ENCODE assay signal across 20 mouse cellular contexts in the genomic region with DNA sequence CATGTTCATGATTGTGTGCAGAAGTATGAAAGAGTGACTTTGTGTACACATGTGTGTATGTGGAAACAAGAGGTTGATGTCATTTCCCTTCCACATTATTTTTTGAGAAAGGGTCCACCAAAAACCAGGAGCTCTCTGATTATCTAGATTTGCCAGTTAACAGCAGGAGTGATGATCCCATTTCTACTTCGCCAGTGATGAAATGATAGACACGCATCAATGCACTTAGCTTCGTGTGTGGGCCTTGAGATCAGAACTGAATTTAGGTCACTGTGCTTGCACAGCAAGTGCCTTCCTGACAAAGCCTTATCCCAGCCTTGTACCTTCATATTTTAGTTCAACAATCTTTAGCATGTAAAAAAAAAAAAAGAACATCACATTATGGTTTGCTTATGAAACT.
DNase-seq lines count a peak whose midpoint lies in the region; ATAC-seq lines count a peak whose summit lies in the region.
"Had no signal": no experiment of that assay in that cellular context is flagged by ENCODE, and none has a peak within 500 bp of the region (broad histone marks: within the 10 kb centered on the region; RNA-seq: fewer than 3 reads in every experiment).

No protein-coding gene starts in this region.

- H3K9ac ChIP-seq in embryonic facial prominence, embryonic 14.5 days (ENCODE audit: low read depth, low read length) = no peak overlapping the region
- H3K9ac ChIP-seq: embryonic facial prominence, embryonic 13.5 days; forebrain, embryonic 13.5 days; forebrain, embryonic 15.5 days; forebrain, postnatal 0 days had no signal

- 83% methylated on average over 3 of the region's 3 CpGs for WGBS in embryonic facial prominence, embryonic 14.5 days
- 91% methylated on average over 3 of the region's 3 CpGs for WGBS in embryonic facial prominence, embryonic 10.5 days

- DNase-seq in cerebellum, postnatal 10 days = peak; percentile 36 to 53
- DNase-seq in cerebellum, adult 18-20 months = no peak
- peak; percentile 1 for DNase-seq in embryonic facial prominence, embryonic 14.5 days (ENCODE audit: low spot score)
- no peak for DNase-seq in embryonic facial prominence, embryonic 10.5 days (ENCODE audit: low spot score)
- DNase-seq in urinary bladder, postnatal 10 days (ENCODE audit: low spot score) = no peak
- DNase-seq: adrenal gland, adult 8-10 months; adrenal gland, postnatal 14 days; adrenal gland, postnatal 36 days; B cell, adult 2 months; cerebellum, adult 11-12 months; cerebellum, adult 9-10 months; forebrain, postnatal 0 days had no signal

- no peak for ATAC-seq in embryonic facial prominence, embryonic 14.5 days (ENCODE audit: low read depth)
- ATAC-seq: activated CD4-positive, CD25-positive, alpha-beta regulatory T cell, adult 4 months; CD4-positive, CD25-positive, alpha-beta regulatory T cell, adult 4 months; forebrain, embryonic 13.5 days; forebrain, embryonic 15.5 days; forebrain, postnatal 0 days; Patski had no signal

- no peak overlapping the region for H3K4me3 ChIP-seq in embryonic facial prominence, embryonic 14.5 days (ENCODE audit: low read depth, low read length)
- H3K4me3 ChIP-seq in embryonic facial prominence, embryonic 10.5 days = no peak overlapping the region
- H3K4me3 ChIP-seq: embryonic facial prominence, embryonic 13.5 days; forebrain, embryonic 13.5 days; forebrain, embryonic 15.5 days had no signal

- no peaks in the 10 kb centered on the region for H3K9me3 ChIP-seq in embryonic facial prominence, embryonic 14.5 days (ENCODE audit: control insufficient read depth, low read length)
- H3K9me3 ChIP-seq in embryonic facial prominence, embryonic 10.5 days = no peaks in the 10 kb centered on the region
- H3K9me3 ChIP-seq: embryonic facial prominence, embryonic 13.5 days; forebrain, embryonic 13.5 days; forebrain, embryonic 15.5 days; G1E had no signal

- no peak overlapping the region for H3K4me2 ChIP-seq in embryonic facial prominence, embryonic 14.5 days (ENCODE audit: low read depth, low read length)
- H3K4me2 ChIP-seq: embryonic facial prominence, embryonic 13.5 days; forebrain, embryonic 13.5 days; forebrain, embryonic 15.5 days had no signal

- H3K27ac ChIP-seq in embryonic facial prominence, embryonic 14.5 days (replicated peaks; ENCODE audit: low read depth, low read length) = no peak overlapping the region
- no peak overlapping the region for H3K27ac ChIP-seq in embryonic facial prominence, embryonic 10.5 days (replicated peaks)
- H3K27ac ChIP-seq: embryonic facial prominence, embryonic 13.5 days; forebrain, embryonic 13.5 days; forebrain, embryonic 15.5 days had no signal

- no peaks in the 10 kb centered on the region for H3K27me3 ChIP-seq in embryonic facial prominence, embryonic 14.5 days (replicated peaks; ENCODE audit: control insufficient read depth, insufficient read depth, low read length)
- H3K27me3 ChIP-seq in embryonic facial prominence, embryonic 10.5 days (replicated peaks; ENCODE audit: low read depth, poor library complexity, severe bottlenecking) = no peaks in the 10 kb centered on the region
- H3K27me3 ChIP-seq: CH12.LX; embryonic facial prominence, embryonic 13.5 days; forebrain, embryonic 13.5 days; forebrain, embryonic 15.5 days; Patski had no signal

- H3K36me3 ChIP-seq in embryonic facial prominence, embryonic 14.5 days (ENCODE audit: control insufficient read depth, insufficient read depth, low read length) = no peaks in the 10 kb centered on the region
- H3K36me3 ChIP-seq in embryonic facial prominence, embryonic 10.5 days (replicated peaks) = no peaks in the 10 kb centered on the region
- H3K36me3 ChIP-seq: embryonic facial prominence, embryonic 13.5 days; forebrain, embryonic 15.5 days; G1E had no signal

- no peaks in the 10 kb centered on the region for H3K4me1 ChIP-seq in embryonic facial prominence, embryonic 14.5 days (ENCODE audit: control insufficient read depth, insufficient read depth, low read length)
- no peaks in the 10 kb centered on the region for H3K4me1 ChIP-seq in embryonic facial prominence, embryonic 10.5 days
- H3K4me1 ChIP-seq: embryonic facial prominence, embryonic 13.5 days; forebrain, embryonic 13.5 days; forebrain, embryonic 15.5 days had no signal

Comparison
In these comparisons a context has a peak if more than half of its experiments do, and no peak if none do; other contexts are left out.
1. DNase-seq: peak in cerebellum, postnatal 10 days (2 of 2) and embryonic facial prominence, embryonic 14.5 days (single experiment); none in cerebellum, adult 18-20 months (0 of 2), embryonic facial prominence, embryonic 10.5 days (single experiment) and urinary bladder, postnatal 10 days (single experiment).